Mouse (Mus musculus) R1 (cell line): ENCODE results near the gene Iqch.

Experiments used
- DNase-seq: peaks from one replicate; pipeline ENCODE4 v3.0.0-alpha.2; 2018; ENCODE audit warnings: low read depth, low spot score

The Iqch gene

DNA sequence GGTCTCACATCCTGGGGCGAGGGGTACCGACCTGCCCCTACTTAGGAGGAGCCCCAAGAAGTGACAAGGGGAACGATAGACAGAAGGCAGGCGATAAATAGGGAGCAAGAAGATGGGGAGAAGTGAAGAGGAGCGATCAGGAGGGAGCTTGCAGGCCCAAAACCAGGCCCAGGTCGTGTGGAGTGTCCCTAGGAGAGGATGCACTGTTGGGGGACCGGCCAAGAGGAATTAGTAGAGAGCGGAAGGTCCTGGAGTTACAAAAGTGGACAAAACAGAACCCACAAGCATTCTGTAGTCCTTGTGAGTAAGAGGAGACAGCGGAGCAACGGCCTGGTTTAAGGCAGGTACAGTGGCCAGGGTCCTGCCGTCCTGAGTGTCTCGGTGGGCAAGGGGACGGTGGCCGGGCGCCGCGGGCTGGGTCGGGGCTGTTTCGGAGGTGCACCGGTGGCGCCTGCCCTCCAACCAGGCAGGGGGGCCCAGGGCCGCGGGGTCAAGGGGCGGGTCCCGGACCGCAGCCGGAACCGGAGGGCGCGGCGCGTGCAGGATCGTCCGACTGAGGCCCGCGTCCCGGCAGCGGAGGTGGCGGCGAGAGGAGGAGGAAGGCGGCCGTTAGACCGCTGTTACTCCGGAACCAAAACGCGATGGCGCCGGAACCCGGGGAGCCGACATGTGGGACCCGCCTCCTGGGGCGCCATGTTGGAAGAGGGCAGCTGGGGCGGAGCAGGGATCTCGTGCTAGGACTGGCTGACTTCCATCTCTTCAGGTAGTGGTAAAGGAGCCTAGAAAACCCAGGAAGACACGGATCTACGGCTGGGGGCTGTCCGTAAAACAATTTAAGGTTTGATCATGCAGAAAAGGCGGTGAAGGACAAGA is 224.8 kb downstream of the Iqch start, which contains the start of gene Map2k5:
Gene Map2k5, minus strand, starts transcription at position 633 of the 873 bp plus-strand sequence.
- peak; percentile 91 for DNase-seq

DNA sequence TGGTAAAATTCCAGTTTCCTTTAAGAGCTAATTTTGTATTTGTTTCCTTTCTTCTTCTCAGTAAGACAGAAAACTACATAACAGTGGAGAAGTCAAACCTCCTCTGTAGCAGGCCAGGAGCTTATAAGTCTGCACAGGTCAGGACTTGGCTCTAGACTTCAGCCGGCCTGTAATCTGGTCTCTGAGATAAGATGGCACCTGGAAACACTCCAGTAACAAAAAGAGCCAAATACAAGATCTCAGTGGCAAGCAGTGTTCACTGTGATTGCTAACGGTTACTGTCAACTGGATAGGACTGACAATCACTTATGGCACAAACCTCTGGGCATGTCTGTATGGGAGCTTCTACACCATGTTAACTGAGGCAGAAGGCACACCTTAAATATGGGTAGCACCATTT is 229.0 kb downstream of the Iqch start:
- DNase-seq = no peak

DNA sequence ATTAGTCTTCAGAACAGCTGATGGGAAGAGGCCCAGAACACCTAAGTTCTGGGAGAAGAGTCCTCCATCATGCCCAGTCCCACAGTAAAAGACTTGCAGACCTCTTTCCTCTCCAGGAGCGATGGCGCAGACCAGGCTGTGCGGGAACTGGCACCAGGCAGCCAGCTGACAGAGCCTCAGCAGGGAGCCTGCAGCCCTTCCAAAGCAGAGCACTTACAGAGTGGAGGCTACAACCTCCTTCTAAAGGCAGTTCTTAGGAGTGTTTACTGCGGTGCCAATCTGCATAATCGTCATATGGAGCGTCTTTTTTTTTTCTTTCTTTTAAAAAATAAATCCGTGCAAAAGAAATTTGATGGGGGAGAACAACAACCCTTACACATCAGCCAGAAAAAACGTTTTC is 229.8 kb downstream of the Iqch start:
- DNase-seq = no peak
